Mouse (Mus musculus): ENCODE data around the gene Sorcs3. TPM values are rescaled to one million over a fixed set of nuclear protein-coding genes. Genes with fewer than 3 reads are reported as not detected.

The Sorcs3 gene
- not detected in 4 replicates for total RNA-seq (2023; ENCODE audit: inconsistent age)

DNA sequence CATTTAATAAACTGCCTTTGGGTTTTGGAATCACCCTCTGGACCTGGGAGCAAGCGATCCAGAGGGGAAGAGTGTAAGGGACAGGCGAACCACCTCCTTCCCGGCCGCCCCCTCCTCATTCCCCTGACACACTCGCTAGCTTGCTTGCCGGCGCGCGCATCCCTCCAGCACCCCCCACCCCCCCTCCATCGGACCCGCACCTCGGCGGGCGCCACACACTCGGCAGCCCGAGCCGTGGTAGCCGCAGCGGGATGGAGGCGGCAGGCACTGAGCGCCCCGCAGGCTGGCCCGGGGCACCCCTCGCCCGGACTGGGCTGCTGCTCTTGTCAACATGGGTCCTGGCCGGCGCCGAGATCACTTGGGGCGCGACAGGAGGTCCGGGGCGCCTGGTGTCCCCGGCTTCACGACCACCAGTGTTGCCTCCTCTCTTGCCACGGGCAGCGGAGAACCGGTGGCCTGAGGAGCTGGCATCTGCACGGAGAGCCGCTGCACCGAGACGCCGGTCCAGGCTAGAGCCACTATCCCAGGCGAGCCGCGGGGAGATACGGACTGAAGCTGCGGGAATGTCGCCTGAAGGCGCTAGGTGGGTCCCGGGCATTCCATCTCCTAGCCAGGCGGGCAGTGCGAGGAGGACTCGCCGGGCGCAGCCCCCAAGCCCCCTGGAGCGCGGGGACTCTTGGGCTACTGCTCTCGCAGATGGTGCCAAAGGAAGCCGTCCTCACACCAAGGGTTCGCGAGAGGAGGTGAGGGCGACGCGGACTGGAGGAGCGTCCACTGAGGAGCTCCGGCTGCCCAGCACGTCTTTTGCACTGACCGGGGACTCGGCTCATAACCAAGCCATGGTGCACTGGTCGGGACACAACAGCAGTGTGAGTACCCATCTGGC lies at the start of gene Sorcs3:
Gene Sorcs3, plus strand, starts transcription at position 97 of the 886 bp plus-strand sequence.

Data from B cell, adult (primary cell).